Mouse (Mus musculus): ENCODE results near the gene Mex3b. TPM values are rescaled to one million over a fixed set of nuclear protein-coding genes. Genes with fewer than 3 reads are reported as not detected.

Gene Mex3b
- polyA plus RNA-seq (2015; fragmentation: Nextera tagmentation; extraction: Ambion mirVana): 2.3 and 2.8 TPM in 2 replicates

DNA sequence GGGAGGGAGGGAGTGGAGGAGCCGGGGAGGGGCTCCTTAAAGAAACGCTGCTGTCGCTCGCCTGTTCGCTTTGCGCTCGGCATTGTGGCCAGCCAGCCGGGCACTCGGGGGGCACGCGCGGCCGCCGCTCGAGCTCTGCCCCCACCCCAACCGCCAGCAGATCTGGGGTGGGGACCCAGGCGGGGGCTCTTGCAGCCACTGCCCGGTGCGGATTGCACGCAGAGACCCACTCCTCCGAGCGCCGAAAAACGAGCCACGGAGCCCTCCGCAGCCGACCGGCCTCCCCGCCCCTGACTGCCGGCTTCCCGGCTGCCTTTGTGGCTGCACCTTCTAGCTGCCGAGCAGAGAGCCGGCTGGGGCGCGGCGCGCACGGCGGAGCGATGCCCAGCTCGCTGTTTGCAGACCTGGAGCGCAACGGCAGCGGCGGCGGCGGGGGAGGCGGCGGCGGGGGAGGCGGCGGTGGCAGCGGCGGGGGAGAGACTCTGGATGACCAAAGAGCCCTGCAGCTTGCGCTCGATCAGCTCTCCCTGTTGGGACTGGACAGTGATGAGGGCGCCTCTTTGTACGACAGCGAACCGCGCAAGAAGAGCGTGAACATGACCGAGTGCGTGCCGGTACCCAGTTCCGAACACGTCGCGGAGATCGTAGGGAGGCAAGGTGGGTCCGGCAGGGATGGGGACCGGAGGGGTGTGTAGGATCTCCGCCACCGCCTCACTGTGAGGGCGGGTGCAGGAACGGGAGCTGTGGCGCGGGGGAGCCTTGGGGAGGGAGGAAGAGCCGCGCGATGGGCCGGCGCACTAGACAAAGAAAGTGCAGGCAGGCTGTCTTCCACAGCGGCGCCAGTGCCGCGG, at the start of gene Mex3b:
Gene Mex3b (plus strand): TSS at position 63 of the 851 bp plus-strand sequence.
- Histone ChIP-seq H3K4me1 (replicated peaks; ENCODE audit: control insufficient read depth, insufficient read depth, low read length) (0 out of 2 replicates have a peak, but pooled peaks cover 5% of the 10 kb centered on the region), H3K9ac (ENCODE audit: low read depth, low read length) (peak within 1 kb of the TSS; percentile 79), H3K36me3 (ENCODE audit: control insufficient read depth, insufficient read depth) (no peaks in the 10 kb centered on the region; the same call in 1 of the 2 replicates), H3K27me3 (replicated peaks; ENCODE audit: control insufficient read depth, insufficient read depth, low read length) (peaks cover 5% of the 10 kb centered on the region; the same call in 1 of the 2 replicates), H3K4me2 (replicated peaks; ENCODE audit: low read depth) (peak within 1 kb of the TSS; percentile 96), H3K4me3 (ENCODE audit: low read depth, low read length) (peak within 1 kb of the TSS; percentile 76), H3K27ac (ENCODE audit: low read depth, low read length) (peak within 1 kb of the TSS; percentile 91), H3K9me3 (ENCODE audit: control insufficient read depth) (no peaks in the 10 kb centered on the region)
- TF ChIP-seq CTCF (IDR thresholded peaks at IDR 0.05; ENCODE audit: low read depth): no peak
- peak; percentile 7; the same call in 1 of the 2 replicates for ATAC-seq
- under 1% methylated on average over 83 of the region's 87 CpGs for WGBS

DNA sequence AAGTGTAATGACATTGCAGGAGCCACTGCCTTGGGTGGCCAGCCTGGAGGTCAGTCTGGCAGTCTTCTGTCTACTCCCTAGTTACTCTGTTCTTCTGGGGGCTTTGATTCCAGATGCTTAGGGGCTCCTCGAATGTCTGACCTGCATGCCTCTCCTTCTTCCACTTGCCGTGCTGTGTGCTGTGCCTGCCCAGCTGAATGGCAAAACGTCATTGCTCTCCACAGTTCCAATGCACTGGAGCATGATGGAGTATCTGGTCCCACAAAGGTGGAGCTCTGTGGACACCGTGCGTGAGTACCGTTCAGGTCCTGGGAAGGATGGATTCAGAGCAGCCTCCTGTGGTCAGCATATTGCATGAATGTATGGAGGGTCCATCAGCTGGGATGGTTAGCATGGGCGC, 47.6 kb upstream of the Mex3b start:
- no peak overlapping the region for H3K4me3 ChIP-seq (ENCODE audit: low read depth, low read length)
- ATAC-seq: no peak
- H3K27ac ChIP-seq (ENCODE audit: low read depth, low read length): no peak overlapping the region
- no peaks in the 10 kb centered on the region for H3K27me3 ChIP-seq (replicated peaks; ENCODE audit: control insufficient read depth, insufficient read depth, low read length)
- WGBS: 95% methylated on average over 7 of the region's 7 CpGs
- no peak for TF ChIP-seq CTCF (IDR thresholded peaks at IDR 0.05; ENCODE audit: low read depth)
- no peak overlapping the region for H3K9ac ChIP-seq (ENCODE audit: low read depth, low read length)
- no peaks in the 10 kb centered on the region for H3K4me1 ChIP-seq (replicated peaks; ENCODE audit: control insufficient read depth, insufficient read depth, low read length)
- H3K36me3 ChIP-seq (ENCODE audit: control insufficient read depth, insufficient read depth): no peaks in the 10 kb centered on the region
- H3K4me2 ChIP-seq (replicated peaks; ENCODE audit: low read depth): no peak overlapping the region
- H3K9me3 ChIP-seq (ENCODE audit: control insufficient read depth): no peaks in the 10 kb centered on the region

DNA sequence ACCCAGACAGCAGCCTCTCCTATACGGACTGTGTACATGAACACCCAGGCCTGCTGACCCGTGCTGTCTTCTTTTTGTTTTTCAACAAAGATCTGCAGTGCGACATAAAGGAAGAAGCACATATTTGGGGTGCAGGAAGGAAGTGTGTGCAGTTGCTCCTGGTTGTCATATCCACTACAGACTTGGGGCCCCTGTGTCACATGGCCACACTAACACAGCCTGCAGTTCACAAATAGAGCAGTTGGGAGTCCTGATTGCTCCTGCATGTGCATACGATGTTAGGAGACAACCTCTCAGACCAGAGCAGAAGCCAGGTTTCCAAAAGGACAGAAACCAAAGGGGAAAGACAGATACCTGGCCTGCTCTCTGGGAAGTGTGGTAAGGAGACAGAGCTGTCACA, 46.5 kb upstream of the Mex3b start:
- no peaks in the 10 kb centered on the region for H3K9me3 ChIP-seq (ENCODE audit: control insufficient read depth)
- WGBS: 67% methylated on average over 4 of the region's 4 CpGs
- no peak overlapping the region for H3K4me2 ChIP-seq (replicated peaks; ENCODE audit: low read depth)
- TF ChIP-seq CTCF (IDR thresholded peaks at IDR 0.05; ENCODE audit: low read depth): no peak
- H3K36me3 ChIP-seq (ENCODE audit: control insufficient read depth, insufficient read depth): no peaks in the 10 kb centered on the region
- ATAC-seq: no peak
- H3K27me3 ChIP-seq (replicated peaks; ENCODE audit: control insufficient read depth, insufficient read depth, low read length): no peaks in the 10 kb centered on the region
- H3K4me1 ChIP-seq (replicated peaks; ENCODE audit: control insufficient read depth, insufficient read depth, low read length): no peaks in the 10 kb centered on the region
- H3K27ac ChIP-seq (ENCODE audit: low read depth, low read length): no peak overlapping the region
- no peak overlapping the region for H3K9ac ChIP-seq (ENCODE audit: low read depth, low read length)
- H3K4me3 ChIP-seq (ENCODE audit: low read depth, low read length): no peak overlapping the region

DNA sequence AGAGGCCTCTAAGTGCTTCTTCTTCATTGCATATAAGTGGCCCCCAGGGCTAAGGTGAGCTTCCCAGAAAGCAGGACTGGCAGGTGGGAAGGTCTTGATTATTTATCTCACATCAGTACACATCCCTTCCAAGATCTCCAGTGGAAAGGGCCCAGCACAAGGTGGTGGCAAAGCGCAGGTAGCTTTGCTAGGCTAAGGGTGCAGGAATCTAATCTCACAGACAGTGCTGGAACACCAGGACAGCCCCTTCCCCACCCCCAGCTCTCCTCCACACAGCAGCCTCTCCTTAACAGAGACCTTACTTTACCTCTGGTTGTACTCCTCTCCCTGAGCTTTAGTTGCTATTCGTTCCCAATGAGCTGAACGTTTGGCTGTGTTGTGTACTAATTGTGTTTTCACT, 45.6 kb upstream of the Mex3b start:
- Histone ChIP-seq H3K9me3 (ENCODE audit: control insufficient read depth) (no peaks in the 10 kb centered on the region), H3K36me3 (ENCODE audit: control insufficient read depth, insufficient read depth) (no peaks in the 10 kb centered on the region), H3K27me3 (replicated peaks; ENCODE audit: control insufficient read depth, insufficient read depth, low read length) (no peaks in the 10 kb centered on the region), H3K9ac (ENCODE audit: low read depth, low read length) (no peak overlapping the region), H3K27ac (ENCODE audit: low read depth, low read length) (no peak overlapping the region), H3K4me1 (replicated peaks; ENCODE audit: control insufficient read depth, insufficient read depth, low read length) (no peaks in the 10 kb centered on the region), H3K4me2 (replicated peaks; ENCODE audit: low read depth) (no peak overlapping the region), H3K4me3 (ENCODE audit: low read depth, low read length) (no peak overlapping the region)
- no peak for ATAC-seq
- WGBS: 82% methylated on average over 3 of the region's 3 CpGs
- TF ChIP-seq CTCF (IDR thresholded peaks at IDR 0.05; ENCODE audit: low read depth): no peak

DNA sequence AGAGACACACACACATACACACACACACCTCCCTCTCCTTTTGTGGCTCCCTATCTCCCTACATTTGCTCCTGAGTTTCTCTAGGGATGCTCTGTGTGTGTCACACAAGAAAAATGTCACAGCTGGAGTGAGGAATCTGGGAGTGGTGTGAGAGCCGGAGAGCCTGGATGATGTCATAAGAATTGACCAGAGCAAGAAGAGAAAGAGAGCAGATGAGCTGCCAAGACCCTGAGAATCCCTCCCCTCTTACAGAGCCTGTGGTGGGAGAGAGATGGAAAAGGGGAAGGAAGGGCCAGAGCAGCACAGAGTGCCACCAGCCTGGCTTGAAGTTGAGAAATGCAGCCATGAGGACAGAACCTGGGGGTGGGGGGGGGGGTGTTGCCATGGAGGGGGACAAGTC, 44.6 kb upstream of the Mex3b start:
- Histone ChIP-seq H3K27me3 (replicated peaks; ENCODE audit: control insufficient read depth, insufficient read depth, low read length) (no peaks in the 10 kb centered on the region), H3K9ac (ENCODE audit: low read depth, low read length) (no peak overlapping the region), H3K36me3 (ENCODE audit: control insufficient read depth, insufficient read depth) (no peaks in the 10 kb centered on the region), H3K4me3 (ENCODE audit: low read depth, low read length) (no peak overlapping the region), H3K4me2 (replicated peaks; ENCODE audit: low read depth) (no peak overlapping the region), H3K27ac (ENCODE audit: low read depth, low read length) (no peak overlapping the region), H3K4me1 (replicated peaks; ENCODE audit: control insufficient read depth, insufficient read depth, low read length) (no peaks in the 10 kb centered on the region), H3K9me3 (ENCODE audit: control insufficient read depth) (no peaks in the 10 kb centered on the region)
- no peak for TF ChIP-seq CTCF (IDR thresholded peaks at IDR 0.05; ENCODE audit: low read depth)
- 40% methylated on average over 1 of the region's 1 CpGs for WGBS
- no peak for ATAC-seq

DNA sequence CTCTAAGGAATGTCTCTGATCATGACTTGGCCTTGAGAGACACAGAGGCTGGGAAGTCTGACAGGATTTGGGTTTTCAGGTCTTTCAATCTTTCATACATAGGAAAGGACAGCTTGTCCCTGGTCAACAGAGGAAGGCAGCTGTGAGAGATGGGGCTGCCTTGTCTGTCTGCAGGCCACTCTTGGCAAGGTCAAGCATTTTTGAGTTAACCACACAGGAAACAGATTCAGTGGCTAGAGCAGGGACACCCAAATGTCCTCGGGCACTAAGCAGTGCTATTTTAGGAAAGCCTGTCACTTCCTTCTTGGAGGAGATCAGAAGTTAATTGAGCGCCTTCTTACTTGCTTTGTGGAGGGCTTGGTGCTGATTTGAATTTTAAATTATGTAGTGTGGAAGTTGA, 38.9 kb upstream of the Mex3b start:
- Histone ChIP-seq H3K9me3 (ENCODE audit: control insufficient read depth) (no peaks in the 10 kb centered on the region), H3K36me3 (ENCODE audit: control insufficient read depth, insufficient read depth) (no peaks in the 10 kb centered on the region), H3K4me2 (replicated peaks; ENCODE audit: low read depth) (no peak overlapping the region), H3K4me1 (replicated peaks; ENCODE audit: control insufficient read depth, insufficient read depth, low read length) (no peaks in the 10 kb centered on the region), H3K9ac (ENCODE audit: low read depth, low read length) (no peak overlapping the region), H3K4me3 (ENCODE audit: low read depth, low read length) (no peak overlapping the region), H3K27me3 (replicated peaks; ENCODE audit: control insufficient read depth, insufficient read depth, low read length) (no peaks in the 10 kb centered on the region), H3K27ac (ENCODE audit: low read depth, low read length) (no peak overlapping the region)
- TF ChIP-seq CTCF (IDR thresholded peaks at IDR 0.05; ENCODE audit: low read depth): no peak
- ATAC-seq: no peak
- WGBS: 65% methylated on average over 2 of the region's 2 CpGs

Measured in intestine, postnatal 0 days (tissue).